Mouse (Mus musculus) spleen, adult 18-20 months (tissue): ENCODE data around the gene Ano9.

Experiments used
- DNase-seq, 2 experiments: peaks; one replicate each; pipeline ENCODE4 v3.0.0; 2022; ENCODE audit warnings: mixed read lengths in 2 of 2

Gene Ano9

DNA sequence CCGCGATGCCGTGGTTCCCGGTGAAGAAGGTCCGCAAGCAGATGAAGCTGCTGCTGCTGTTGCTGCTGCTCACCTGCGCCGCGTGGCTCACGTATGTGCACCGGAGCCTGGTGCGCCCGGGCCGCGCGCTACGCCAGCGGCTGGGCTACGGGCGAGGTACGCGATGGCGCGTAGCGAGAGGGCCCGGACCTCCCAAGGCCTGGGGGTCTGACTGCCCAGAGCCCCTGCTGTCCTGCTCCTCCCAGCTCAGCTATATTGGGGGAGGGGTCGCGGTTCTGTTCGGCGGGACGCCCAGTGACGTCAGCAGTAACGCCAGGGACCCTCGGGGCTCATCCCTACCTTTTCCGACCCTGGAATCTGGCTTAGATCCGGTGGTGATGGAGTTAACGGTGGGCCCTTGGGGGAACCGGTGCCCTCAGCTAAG is 56.3 kb downstream of the Ano9 start:
- no peak for DNase-seq

GRCm38 (mm10) chr7:141060426-141061242 is 57.0 kb downstream of the Ano9 start, which contains the start of gene B4galnt4:
B4galnt4 (plus strand) TSS chr7:141061104.
- peak in 1 of 2 experiments; percentile 29 for DNase-seq

GRCm38 (mm10) chr7:141059929-141060328 is 57.7 kb downstream of the Ano9 start:
- DNase-seq = no peak

DNA sequence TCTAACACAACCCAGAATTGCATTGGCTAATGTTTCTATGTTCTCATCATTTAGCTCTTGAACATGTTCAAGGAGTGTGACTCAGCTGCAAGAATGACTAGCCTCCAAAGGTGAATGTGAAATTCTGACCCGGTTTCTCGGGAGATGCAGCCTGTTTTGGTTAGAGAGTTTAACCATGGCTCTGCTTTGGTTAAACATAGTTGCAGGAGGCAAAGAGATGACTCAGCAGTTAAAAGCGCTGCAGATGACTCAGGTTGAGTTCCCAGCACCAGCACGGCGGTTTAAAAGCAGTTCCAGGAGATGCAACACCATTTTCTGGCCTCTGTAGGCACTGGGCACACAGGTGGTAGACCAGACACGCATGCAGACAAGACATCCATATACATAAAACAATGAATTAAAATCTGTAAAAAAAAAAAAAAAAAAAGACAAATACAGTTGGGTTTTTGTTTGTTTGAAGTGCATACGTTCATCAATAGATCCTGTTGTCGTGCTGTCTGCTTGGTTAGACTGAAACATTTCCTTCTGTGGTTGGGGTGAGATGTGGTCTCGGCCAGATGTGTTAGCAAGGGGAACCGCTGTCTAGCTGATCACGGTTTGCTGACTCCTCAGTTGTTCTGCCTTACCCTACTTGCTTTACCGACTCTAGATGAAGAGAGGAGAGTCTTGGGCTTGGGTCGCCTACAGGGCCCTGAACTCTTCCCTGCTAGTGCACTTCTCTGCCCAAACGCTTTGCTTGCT is 58.8 kb downstream of the Ano9 start:
- DNase-seq = no peak

DNA sequence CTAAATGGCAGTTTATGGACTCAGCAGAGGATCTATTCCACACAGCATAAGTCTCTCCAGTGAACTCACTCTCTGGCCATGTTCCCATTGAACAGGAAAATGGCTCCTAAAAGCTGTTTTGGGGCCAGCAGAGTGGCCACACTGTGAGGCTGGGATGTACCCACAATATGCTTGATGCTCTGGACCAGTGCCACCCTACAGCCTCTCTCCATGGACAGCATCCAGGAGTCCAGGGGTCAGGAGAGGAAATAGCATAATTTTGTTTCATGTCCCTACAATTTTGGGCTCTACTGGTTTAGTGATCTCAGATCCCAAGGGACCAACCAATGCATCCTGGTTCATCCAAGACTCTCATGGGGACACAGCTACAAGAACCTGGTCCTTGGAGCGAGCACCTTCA is 60.1 kb downstream of the Ano9 start:
- DNase-seq = no peak

DNA sequence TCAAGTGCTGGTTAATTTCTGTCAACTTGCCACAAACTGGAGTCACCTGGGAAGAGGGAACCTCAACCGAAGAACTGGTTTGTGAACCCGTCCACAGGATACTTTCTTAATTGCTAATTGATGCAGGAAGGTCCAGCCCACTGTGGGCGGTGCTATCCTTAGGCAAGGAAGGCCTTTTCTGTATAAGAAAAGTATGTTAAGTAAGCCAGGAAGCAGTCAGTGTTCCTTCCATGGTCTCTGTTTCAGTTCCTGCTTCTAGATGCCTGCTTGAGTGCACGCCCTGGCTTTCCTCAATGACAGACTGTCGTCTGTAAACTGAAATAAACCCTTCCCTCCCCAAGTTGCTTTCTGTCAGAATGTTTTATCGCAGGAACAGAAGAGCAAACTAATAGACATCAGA is 60.6 kb downstream of the Ano9 start:
- no peak for DNase-seq

DNA sequence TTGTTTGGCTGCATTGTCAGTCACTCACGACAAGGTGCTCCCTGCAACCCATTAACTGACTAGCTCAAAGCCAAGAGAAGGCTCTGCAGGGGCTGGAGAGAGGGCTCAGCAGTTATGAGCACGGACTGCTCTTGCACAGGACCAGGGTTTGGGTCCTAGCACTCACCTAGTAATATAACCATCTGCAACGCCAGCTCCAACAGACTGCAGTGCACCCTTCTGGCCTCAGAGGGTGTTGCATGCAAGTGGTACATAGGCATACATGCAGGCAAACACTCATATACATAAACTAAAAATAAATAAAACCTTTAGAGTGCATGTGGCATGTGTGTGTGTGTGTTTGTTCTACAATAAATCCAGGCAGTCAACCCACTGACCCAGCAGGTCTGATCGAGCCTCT is 61.8 kb downstream of the Ano9 start:
- no peak for DNase-seq

DNA sequence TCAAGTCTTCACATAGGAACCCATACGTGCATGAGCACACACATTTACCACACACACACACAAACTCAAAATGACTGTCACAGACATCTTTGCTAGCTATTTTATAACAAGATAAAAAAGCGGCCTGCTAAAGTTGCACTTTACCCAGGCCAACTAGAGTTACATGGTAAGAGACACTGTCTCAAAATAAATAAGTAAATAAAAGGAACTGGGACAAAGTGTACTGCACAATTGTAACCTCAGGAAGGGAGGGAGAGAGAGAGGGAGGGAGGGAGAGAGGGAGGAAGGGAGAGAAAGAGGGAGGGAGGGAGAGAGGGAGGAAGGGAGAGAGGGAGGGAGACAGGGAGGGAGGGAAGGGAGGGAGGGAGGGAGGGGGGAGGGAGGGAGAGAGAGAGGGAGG is 65.2 kb downstream of the Ano9 start:
- no peak for DNase-seq

DNA sequence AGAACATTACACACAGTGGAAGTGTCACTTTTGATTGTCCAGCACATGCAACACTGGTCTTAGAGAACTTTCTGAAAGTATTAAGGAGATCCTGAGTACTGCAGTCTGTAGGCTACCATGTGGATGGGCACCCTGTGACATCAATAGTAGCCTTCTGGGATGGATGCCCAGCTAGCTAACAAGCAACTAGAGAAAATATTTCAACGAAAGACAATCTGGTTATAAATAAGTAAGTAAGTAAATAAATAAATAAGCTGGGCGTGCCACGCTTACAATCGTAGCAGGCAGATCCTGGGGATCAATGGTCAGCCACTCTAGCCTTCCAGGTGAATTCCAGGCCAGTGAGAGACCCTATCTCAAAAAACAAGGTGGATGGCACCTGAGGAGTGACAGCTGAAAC is 65.6 kb downstream of the Ano9 start:
- DNase-seq = no peak
